Mouse (Mus musculus) olfactory bulb, adult 2 months (tissue): ENCODE measurements around the gene Psma3.

Source experiments
- CTCF ChIP-seq: fragments of 200-500 bp; IDR thresholded peaks from 2 replicates; pipeline ENCODE4 v1.5.1; 2012; ENCODE audit warnings: low read depth, mild to moderate bottlenecking, low read length, moderate library complexity; ENCODE audit not compliant: insufficient read depth
- POLR2A ChIP-seq: fragments of 200-500 bp; IDR thresholded peaks from 2 replicates; pipeline ENCODE4 v1.6.1; 2012; ENCODE audit warnings: mild to moderate bottlenecking, low read depth, low read length, moderate library complexity; ENCODE audit not compliant: insufficient read depth

DNA sequence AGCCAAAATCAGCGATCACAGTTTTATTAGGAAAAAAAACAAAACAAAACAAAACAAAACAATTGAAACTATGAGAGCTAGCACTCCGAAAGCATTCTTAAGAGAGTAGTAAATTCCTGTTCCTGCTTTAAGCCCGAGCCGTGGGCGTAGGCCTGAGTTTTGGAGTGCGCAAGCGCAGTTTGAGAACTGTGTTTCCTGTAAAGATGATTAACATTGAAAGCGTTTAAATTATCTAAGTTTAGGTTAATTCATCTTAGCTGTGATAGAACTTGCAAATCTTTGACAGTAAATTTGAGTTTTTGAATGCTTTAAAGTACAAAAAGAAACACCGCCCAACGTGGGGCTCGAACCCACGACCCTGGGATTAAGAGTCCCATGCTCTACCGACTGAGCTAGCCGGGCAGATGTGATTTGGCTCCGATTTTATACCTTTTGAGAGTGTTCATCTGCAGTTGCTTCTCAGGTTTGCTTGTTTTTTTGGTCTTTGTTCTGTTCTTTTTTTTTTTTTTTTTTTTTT, 5.6 kb upstream of the Psma3 start:
- TF ChIP-seq CTCF (no peak), POLR2A (no peak)
